Mouse (Mus musculus) embryo, embryonic 11 days (tissue): ENCODE results near the gene Palld.

Experiments
- DNase-seq: peaks from one replicate; pipeline ENCODE4 v3.0.0-alpha.2; 2015

Palld gene

GRCm38 (mm10) chr8:61682902-61683301 lies 219.6 kb downstream of the Palld start:
- no peak for DNase-seq

GRCm38 (mm10) chr8:61681217-61681616 lies 221.3 kb downstream of the Palld start:
- DNase-seq, result no peak

DNA sequence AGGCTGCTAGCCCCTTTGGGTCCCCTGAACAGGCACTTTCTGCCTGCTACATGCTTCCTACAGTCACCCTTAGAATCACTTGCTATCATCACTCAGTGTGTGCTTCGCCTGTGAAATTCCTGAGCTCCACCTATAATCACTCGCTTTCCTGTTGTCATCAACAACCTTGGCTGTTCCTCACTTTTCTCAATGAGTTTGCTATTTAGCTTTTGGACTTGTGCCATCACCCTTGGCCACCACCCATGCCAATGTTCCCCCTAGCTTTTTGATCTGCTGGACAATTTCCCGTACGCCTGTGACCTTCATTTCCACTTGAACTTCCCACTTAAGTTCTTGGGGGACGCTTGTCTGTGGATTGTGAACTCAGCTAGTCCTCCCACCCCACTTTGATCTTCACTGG lies 225.3 kb downstream of the Palld start:
- DNase-seq, result no peak

DNA sequence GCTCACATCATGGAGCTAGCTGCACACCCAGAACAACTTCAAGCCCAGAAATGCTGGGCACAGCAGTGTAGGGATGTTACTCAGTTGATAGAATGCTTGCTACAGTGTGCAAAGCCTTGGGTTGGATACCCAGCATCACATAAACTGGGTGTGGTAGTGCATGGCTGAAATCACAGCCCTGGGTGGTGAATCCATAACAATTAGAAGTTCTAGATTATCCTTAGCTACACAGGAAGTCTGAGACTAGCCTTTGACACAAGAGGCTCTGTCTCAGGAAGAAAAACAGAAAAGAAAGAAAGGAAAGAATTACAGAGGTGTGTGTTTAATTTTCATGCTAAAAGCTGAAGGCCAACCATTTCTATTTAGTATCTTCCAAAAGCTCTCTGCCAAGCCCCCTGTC lies 231.3 kb downstream of the Palld start:
- no peak for DNase-seq

- DNase-seq, result no peak
Observed at GRCm38 (mm10) chr8:61670376-61670775, 232.1 kb downstream of the Palld start.

DNA sequence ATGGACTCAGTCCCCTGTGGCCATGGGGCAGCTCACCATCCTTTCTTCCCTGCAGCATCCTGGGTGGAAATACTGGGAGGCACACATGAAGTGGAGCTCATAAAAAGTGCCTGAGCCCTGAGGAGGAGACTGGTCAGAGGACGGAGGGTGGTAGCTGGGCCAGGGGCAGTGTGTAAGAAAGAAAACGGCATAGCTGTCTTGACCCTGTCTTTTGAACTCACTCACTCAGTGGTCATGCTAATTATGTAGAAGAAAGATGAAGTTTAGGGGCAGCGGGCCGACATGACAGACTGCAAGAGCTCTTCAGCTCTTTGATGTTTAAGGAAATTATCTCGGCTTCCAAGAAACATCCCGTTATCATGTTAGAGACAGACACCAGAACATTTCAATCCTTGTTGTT lies 235.6 kb downstream of the Palld start:
- no peak for DNase-seq

DNA sequence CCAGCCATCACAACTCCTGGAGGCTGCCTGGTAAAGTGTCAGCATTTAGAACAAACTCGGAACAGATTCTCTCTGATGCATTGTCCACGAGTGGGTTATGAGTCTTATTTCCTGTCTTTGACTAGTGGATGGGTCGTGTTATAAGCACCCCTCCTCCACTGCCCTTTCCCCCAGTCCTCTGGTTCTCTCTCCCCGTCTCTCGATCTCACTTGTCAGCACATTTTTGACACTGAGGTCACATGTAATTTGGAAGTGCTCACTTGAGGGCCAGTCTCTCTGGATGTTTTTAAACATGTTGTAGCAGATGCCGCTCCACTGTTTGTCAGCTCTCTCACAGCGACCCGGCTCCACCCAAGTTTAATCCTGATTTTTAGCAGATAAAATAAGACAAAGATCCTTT lies 237.5 kb downstream of the Palld start:
- DNase-seq, result peak; percentile 48

- DNase-seq, result no peak
Observed at GRCm38 (mm10) chr8:61664162-61664561, 238.3 kb downstream of the Palld start.

DNA sequence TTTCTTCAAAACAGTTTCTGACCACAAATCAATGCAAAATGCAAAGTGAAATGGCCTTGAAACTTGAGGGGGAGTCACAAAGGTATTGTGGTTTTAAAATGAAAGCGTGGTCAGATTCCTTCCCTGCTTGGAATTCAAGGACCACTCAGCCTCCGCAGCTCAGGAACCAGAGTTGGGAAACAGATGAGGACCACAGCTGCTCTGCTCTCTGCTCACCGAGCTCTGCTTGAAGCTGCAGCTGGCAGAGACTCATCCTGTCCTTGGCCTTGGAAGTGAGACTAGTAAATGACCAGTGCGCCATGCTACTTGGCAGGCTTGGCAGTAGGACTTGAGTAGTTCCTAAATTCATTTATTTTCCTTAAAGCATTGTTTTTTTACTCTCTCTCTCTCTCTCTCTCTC lies 239.7 kb downstream of the Palld start:
- DNase-seq, result no peak

GRCm38 (mm10) chr8:61661611-61662010 lies 240.9 kb downstream of the Palld start:
- no peak for DNase-seq

GRCm38 (mm10) chr8:61660961-61661360 lies 241.5 kb downstream of the Palld start:
- no peak for DNase-seq

GRCm38 (mm10) chr8:61651955-61652354 lies 250.5 kb downstream of the Palld start:
- DNase-seq, result no peak

DNA sequence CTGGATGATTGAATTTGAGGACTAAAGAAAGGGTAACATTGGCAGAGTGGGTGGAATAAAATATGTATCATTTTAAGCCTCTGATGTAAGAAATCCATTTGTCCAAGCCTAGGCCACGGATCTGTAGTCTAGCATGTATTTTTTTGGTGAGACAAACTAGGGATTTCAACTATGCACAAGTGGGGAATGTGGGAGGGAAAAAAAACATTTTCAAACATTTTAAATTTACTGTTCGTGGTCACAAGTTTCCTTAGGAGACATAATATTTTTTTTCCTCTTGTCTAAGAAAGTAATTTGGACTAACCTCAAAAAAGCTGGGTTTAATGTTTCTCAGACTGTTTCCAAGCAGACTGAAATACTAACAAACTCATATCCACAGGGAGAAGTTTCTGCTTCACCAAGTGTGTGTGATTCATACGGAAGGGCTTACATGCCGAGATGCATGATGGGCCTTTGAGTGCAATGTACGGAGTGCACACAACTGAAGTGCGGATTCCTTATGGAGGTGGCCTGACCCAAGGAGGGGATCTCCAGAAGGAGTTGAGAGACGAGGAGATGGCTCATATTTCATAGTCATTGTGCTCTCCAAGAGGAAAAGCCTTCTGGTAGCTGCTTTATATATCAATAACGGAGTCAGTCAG lies 256.2 kb downstream of the Palld start:
- DNase-seq, result no peak

DNA sequence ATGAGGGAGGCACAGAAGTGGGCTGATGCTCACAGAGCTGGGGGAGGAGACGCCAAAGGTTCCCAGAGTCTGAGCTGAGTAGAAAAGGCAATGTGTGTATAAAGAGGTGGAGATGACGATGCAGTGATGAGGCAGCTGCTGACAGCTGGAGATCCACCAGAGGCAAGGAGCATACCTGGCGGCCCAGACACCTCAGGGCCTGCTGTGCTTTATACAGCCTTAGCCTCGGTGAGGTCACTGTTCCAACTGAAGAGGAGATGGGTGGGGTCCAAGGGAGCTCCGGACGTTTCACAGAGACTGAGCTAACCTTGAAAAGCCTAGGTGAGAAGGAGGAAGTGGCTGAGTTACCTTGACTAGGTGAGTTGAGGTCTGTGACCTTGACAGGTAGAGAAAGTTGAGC lies 256.8 kb downstream of the Palld start:
- no peak for DNase-seq

DNA sequence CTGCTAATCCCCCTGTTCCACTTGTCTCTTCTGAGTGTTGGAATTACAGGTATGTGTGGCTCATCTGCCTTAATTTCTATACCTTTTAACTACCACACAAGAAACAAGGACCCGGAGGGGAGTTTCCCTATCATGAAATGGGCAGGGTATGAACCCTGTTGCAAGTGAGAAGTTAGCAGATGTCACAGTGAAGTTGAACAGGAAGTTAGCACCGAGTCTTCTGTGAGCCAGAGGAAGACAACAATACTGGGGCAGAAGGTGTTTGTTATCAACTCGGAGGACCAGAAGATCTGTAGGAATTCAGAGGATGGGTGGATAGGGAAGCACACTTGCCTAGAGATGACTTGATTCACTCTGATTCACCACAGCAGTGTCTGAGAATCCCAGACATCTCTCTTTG lies 259.3 kb downstream of the Palld start:
- no peak for DNase-seq

GRCm38 (mm10) chr8:61642358-61642847 lies 260.1 kb downstream of the Palld start:
- no peak for DNase-seq

DNA sequence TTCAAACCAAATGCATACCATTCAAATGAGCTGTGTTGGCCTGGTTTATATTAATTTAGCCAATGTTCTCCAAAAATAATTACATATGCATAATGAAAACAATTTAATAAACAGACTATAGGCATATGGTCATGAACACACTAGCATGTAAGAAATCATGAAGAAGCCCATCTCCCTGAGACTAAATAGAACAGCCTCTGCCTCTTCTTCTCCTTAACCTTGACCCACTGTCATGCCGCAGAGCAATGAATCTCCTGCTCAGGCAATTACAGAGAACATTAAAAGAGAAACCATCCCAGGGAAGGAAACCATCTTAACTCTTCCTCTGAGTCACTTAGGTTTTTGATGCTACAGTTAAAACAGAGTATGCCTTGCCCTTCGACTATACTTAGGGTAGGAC lies 262.9 kb downstream of the Palld start:
- no peak for DNase-seq

DNA sequence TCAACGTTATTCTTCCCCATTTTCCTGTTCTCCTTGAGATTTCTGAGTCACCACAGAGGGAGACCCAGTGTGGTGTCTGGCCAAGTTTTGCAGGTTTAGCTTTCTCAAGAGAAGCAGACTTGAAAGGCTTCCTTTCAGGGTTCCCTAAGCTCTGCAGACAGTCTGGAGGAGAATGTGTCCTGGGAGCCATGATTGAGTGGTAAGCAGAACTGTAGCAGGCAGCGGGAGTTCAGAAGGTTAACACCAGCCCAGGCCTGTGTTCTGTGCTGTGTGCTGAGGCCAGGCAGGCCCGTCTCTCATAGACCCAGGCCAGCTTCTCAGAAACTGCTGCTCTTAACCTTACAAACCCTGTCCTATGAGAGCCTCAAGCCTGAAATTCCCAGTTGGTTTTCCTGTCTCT lies 263.5 kb downstream of the Palld start:
- DNase-seq, result peak; percentile 46

GRCm38 (mm10) chr8:61637736-61638135 lies 264.8 kb downstream of the Palld start:
- DNase-seq, result no peak

DNA sequence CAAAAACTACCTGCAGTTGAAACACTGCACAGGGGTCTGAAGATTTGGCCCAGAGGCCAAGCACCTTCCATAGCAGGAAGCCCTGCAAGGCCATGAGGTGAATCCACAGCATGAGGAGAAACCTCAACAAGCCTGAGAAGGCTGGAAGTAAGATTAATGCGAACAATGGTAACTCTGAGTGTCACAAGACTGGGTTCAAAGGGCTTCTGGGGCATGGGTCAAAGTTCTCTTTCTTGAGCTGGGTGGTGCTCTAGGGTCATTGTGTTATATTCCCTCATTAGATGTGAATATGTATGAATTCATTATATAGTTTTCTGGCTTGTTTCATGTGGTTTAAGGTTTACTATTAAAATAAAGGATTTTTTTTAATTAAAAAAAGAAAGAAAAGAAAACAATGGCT lies 267.7 kb downstream of the Palld start:
- DNase-seq, result no peak

- no peak for DNase-seq
Observed at GRCm38 (mm10) chr8:61632331-61632730, 270.2 kb downstream of the Palld start.

- peak; percentile 18 for DNase-seq
Observed at GRCm38 (mm10) chr8:61629631-61629968, 272.9 kb downstream of the Palld start.

GRCm38 (mm10) chr8:61628938-61629630 lies 273.4 kb downstream of the Palld start:
- no peak for DNase-seq

DNA sequence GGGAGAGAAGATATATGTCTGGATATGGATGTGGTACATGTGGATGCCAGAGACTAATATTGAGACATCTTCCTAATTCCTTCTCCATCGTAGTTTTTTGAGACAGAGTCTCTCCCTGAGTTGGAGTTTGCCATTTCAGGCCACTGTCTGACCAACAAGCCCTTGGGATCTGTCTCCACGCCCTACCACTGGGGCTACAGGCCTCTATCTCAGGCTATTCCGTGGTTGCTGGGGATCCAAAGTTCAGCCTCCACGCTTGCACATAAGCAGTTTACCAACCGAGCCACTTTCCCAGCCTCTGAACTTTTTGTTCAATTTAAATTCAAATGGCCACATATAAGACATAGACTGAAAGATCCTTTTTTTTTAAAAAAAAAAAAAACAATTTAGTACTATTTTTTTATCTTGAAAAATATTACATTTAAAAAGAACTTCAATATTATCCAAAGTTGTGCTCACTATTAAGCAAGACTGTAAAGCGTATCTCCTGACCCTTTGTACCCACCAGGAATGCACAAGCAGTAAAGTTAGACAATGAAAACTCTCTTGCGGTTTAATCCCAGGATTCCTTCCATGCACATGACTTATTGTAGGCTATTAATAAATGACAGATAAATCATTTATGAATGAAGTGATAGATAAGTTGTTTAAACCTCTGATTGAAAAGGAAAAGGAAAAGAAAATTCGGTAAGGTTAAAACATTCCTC lies 276.1 kb downstream of the Palld start:
- DNase-seq, result no peak
